Mouse (Mus musculus): Measurements from ENCODE around the gene Zfp426.

Zfp426 gene

DNA sequence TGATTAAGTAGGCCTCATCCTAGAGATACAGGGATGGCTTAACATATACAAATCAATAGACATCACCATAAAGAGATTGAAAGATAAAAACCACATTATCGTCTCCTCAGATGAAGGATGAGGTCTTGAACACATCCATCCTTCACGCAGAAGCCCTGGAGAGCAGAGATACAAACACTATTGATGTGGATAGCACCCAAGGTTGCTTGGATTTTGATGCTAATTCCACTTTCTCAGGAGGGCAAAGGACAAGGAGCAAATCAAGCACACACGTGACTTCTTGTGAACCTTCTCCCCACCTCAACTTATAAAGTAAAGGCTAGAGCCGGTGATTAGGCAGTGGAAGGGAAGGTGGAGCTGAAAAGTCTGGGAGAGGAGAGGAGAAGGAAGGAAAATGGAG, 38.9 kb downstream of the Zfp426 start:
- no peak for DNase-seq

DNA sequence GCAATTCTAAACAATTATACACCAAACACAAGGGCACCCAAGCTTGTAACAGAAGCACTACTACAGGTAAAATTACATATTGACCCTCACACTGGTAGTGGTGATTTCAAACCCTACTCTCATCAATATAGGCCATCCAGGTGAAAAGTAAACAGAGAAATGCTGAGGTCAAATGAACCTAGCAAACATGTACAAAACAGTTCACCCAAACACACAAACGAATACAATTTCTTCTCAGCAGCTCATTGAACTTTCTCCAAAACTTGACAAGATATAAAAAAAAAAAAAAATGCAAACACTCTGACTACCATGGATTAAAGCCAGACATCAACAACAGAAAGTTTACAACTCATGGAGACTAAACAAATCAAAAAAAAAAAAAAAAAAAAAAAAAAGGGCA, 41.1 kb downstream of the Zfp426 start:
- no peak for DNase-seq

DNA sequence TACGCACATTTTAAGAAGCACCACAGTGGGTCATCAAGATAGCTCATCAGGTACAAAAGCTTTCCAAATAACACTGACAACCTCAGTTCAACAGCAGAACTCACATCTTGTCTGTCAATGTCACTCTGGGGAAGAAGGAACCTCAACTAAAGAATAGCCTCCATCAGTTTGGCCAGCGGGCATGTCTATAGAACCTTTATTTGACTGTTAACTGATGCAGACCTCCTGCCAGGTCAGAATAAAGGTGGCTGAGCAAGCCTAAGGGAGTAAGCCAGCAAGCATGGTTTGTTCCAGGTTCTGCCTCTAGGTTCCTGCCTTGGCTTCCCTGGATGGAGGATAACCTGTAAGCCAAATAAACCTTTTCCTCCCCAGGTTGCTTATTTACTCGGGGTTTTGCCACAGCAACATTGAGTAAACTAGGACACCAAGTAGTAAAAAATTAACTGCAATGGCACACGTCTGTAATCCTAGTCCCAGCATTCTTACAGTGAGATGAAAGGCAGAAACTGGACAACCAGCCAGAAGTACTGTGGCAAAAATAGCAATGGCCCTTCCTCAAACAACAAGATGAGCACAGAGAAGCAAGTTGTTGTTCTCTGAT, 49.3 kb downstream of the Zfp426 start:
- no peak for DNase-seq

DNA sequence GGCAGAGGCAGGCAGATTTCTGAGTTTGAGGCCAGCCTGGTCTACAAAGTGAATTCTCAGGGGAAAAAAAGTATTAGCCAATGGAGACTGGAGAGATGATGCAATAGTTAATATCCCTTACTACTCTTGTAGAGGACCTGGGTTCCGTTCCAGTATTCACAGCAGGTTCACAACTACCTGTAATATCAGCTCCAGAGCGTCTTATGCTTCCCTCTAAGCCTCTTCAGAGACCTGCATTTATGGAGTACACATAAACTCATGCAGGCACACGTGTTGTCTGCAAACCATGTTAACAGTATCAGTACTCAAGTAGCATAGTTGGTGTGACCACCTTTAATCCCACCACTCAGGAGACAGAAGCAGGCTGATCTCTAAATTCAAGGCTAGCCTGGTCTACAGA, 62.5 kb downstream of the Zfp426 start:
- DNase-seq: no peak

Measured in thymus, postnatal 14 days (tissue).